Mouse (Mus musculus): ENCODE measurements around the gene Tspan11.

Gene Tspan11

GRCm38 (mm10) chr6:127887511-127888421, at the start of gene Tspan11:
Gene Tspan11, plus strand, starts transcription at chr6:127887589.
- DNase-seq (ENCODE audit: low spot score): peak; percentile 23

DNA sequence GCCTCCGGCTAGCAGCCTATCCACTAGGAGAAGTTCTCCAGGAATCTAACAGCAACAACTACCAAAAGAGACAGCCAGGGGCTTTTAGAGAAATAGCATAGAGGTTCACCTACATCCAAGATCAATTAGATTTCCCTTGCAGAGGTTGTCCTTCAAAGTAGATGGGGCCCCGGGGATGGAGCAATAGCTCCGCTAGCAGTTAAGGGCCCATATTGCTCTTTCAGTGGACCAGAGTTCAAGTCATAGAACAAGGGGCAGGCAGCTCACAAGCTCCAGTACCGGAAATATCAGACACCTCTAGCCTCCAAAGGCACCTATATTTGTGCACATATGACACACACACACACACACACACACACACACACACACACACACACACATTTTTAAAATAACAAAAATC, 49.5 kb upstream of the Tspan11 start:
- DNase-seq (ENCODE audit: low spot score): no peak

DNA sequence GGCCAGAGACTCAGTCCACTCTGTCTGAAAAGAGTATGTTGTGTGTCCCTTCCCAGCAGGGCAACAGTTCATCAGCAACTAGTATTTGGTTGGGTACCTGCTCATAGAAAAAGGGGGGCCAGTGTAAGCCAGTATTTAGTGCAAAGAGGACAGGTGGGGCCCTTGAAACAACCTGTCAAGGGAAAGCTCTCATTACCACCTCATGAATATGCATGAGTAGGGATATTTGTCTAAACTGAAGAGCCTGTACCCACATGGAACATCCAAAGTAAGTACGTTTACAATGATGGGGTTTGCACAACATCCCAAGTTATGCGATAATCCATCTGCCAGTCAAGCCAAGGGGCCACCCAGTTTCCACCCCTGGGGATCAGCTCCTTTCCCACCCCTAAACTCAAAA, 47.9 kb upstream of the Tspan11 start:
- DNase-seq (ENCODE audit: low spot score): no peak

DNA sequence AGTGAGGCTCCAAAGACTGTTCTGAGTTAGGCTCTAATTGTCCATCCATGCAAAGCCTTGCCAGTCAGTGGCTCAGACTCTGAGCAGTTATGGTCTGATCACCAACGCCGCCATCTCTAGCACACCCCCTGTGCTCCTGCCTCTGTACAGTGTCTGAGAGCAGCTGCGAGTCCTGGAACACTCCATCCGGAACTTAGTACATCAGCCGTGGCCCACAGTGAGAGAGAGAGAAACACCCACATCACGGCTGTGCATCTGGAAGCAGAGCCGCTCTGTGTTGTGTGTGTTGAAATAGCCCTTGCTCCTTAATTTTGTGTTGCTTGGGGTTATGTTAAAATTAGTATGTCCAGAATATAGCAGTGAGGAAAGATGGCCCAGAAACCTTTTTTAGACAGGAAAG, 47.2 kb upstream of the Tspan11 start:
- DNase-seq (ENCODE audit: low spot score): no peak

- no peak for DNase-seq (ENCODE audit: low spot score)
Observed at GRCm38 (mm10) chr6:127841326-127841725, 46.1 kb upstream of the Tspan11 start.

DNA sequence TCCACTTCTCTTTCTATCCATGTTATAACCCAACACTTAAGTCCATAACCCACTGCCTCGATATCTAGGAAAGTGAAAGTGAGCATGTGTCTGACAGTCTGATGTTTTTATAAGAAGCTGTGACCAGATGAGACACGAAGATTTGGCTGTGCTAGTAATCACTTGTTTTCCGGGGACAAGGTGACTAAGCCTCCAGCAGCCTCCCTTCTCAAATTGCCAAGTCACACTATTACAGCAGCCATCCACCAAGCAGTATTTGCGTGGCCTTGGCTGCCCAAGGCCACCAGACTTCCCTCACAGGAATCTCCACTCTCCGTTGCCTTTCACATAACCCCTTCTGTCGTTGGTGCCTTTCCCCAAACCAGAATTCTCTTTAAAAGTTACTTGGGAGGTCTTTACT, 40.9 kb upstream of the Tspan11 start:
- DNase-seq (ENCODE audit: low spot score): no peak

DNA sequence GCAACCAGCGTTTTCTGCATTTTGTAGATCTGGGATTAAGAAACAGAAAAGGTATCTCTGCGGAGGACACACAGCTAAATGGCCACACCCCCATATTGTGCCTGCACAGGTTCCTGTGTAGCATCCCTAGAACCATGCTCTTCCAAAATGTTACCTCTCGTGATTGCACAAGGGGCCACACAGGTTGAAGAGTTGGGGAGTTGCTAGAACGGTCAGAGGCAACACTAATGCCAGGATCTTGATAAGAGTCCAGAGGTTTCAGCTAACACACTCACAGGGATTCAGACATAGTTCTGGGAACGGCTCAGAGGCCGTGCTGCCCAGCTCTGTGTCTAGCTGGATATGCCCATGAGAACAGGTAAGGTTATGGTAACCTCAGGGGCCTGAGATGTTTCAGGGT, 37.9 kb upstream of the Tspan11 start:
- no peak for DNase-seq (ENCODE audit: low spot score)

GRCm38 (mm10) chr6:127851611-127852010, 35.8 kb upstream of the Tspan11 start:
- DNase-seq (ENCODE audit: low spot score): no peak

DNA sequence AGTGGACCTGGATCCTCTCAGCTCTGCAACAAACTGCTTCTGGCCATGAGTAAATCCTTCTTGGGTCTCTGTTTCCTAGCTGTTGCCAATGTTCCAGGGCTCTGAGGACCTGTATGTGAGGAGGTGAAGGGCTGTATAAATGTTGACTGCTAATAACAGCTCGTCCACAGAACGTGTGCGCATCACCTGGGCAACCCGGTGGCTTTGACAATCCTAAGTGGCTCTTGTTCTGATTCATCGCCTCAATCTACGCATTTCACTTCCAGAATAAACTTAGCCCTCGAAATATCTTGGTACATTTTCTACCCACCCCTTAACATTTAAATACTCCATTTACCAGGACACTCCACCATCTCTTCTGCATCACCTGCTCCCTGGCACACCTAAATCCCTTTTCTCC, 34.1 kb upstream of the Tspan11 start:
- no peak for DNase-seq (ENCODE audit: low spot score)

DNA sequence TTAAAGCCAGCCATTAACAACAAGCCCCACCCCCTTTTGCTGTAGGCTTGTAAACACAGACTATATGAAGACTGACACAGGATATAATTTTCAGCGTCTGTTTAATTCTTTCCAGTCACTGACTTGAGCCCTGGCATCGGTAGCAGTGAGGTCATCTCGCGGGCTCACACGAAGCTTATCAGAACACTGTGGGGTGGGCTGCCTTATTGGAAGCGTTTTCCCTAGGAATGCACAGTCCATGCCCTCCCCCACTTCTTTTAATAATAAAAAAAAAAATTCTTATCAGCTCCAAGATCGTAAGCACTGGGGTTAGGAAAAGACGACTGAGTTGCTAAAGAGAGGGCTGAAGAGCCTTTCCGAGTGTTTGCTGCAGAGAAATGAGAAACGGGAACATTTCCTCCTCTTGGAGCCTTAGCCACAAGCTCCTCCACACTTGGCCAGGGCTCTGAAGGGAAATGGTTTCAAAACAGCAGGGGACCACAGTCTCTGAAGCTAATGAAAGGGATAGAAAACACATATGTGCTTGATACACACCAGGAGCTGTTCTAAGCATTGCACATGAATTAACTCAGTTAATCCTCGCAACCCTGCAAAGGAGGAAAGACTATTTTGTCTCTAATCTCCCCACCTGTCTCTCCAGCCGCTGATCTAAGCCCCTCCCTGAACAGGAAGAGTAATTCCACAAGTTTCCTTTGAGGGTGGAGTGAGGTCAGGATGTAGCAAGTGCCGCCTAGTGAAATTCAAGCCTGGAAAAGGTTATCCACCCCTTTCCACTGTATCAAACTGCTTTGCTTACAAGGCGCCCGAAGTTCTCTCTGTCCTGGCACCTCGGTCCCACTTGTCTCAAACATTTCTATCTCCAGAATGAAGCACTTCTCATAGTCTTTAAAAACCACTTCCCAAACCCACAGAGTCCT, 33.4 kb upstream of the Tspan11 start:
- DNase-seq (ENCODE audit: low spot score): no peak

DNA sequence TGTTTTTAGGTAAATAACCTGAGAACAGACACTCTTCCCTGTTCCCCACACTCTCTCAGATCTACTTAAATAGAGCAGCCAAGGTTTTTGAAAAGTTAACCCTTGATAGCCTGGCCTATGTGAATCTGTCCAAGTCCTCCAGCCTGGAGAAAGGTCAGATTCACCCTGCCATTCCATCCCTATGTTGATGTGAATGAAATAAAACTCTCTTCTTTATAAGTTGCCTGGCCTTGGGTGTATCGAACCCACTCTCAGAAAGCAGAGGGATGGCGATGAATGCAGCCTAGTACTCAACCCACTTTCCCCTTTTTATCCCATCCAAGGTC, 32.7 kb upstream of the Tspan11 start:
- no peak for DNase-seq (ENCODE audit: low spot score)

GRCm38 (mm10) chr6:127855711-127856295, 31.6 kb upstream of the Tspan11 start:
- no peak for DNase-seq (ENCODE audit: low spot score)

GRCm38 (mm10) chr6:127861951-127862350, 25.4 kb upstream of the Tspan11 start:
- DNase-seq (ENCODE audit: low spot score): no peak

- no peak for DNase-seq (ENCODE audit: low spot score)
Observed at GRCm38 (mm10) chr6:127865391-127865790, 22.0 kb upstream of the Tspan11 start.

GRCm38 (mm10) chr6:127868546-127868945, 18.8 kb upstream of the Tspan11 start:
- no peak for DNase-seq (ENCODE audit: low spot score)

GRCm38 (mm10) chr6:127869121-127869520, 18.3 kb upstream of the Tspan11 start:
- no peak for DNase-seq (ENCODE audit: low spot score)

DNA sequence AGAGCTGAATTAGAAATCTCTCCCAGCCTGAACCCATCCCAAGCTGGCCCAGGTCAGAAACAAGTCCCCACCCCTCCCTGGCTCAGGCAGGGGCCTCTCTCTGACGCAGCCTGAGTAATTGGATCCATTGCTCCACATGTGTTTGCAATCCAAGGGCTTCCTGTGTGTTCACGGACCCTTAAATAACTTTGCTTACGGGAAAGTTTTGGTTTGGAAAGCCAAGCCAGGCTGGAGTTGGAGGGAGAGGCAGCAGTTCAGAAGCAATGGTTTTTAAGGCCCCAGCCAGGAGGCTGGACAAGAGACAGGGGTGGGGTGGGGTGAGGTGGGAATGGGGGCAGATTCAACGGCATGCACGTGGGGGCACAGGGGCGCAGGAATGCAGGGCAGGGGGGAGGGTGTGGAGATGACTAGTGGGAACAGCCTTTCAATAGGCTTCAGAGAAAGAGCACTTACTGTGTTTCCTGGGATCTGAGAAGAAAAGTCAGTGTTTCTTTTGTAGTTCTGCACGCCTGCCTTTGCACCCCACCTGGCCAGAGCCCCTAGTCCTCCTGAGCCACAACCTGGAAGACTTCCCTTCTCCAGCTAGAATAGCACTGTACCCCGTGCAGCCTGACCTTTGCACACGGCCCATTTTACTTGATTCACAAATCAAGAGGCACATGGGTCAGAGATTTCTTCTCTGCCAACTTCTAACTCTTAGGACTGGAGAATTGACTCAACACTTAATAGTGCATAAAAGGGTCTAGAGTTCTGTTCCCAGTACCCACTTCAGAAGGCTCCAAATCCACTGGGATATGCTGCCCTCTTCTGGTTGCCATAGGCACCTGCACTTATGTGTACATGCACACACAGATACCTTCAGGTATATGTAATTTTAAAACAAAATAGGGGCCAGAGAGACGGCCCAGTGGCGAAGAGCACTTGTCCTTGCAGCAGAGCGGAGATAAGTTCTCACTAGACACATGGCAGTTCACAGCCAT, 16.8 kb upstream of the Tspan11 start:
- no peak for DNase-seq (ENCODE audit: low spot score)

- DNase-seq (ENCODE audit: low spot score): no peak
Observed at GRCm38 (mm10) chr6:127871436-127871835, 16.0 kb upstream of the Tspan11 start.

DNA sequence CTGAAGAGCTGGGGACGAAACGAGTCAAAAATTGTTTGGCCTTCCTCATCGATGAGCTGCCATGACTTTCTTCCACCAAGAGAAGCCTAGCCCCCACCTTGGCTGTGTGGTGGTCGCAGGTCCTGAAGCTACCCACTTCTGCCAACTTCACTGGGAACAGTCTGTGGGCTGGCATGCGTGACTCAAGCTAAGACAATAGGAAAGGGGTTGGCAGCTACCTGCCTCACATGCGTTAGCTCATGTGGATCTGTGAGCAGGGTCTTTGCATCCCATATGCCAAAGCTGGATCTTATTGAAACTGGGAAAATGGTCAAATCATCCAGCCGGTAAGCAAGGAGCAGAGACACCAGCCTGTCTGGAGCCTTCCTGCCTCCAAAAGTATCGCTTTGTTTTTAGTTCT, 14.8 kb upstream of the Tspan11 start:
- no peak for DNase-seq (ENCODE audit: low spot score)

DNA sequence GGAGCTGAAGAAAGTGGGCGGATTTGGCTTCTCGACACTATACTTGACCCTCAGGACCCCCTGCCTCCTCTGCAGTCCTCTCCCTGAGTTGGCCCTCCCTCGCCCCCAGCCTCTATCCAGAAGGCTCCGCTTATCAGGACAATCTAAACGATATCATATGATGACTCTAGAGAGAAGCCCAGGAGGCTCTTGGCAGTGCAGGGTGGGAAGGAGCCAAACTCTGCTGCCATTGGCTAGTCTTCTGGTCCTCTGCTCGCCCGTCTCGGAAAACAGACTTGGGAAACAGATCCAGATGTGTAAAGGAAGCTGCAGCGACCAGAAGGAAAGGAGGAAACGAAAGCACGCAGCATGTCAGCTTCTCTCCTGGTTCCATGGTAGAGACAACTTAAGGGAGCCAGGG, 11.5 kb upstream of the Tspan11 start:
- DNase-seq (ENCODE audit: low spot score): no peak

DNA sequence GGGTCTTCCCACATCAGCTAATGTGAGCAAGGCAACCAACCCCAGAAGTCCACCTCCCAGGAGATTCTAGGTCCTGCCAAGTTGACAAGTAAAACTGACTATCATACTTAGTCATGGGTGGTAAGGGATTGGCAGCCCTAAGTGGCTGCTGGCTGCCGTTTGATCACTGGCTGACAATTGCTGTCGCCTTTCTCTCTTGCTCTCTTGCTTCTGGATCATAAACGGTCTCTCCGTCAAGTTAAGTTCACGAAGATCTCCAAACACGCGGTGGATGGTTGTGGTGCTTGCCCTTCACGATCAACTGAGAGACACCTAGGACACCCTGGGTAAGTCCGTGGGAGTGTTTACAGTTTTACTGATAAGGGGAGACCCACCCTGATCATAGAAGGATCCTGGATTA, 11.0 kb upstream of the Tspan11 start:
- no peak for DNase-seq (ENCODE audit: low spot score)

Measured in ovary, adult 18-20 months (tissue).